Mouse (Mus musculus): Measurements from ENCODE around the gene Mtmr2. TPM values are rescaled to one million over a fixed set of nuclear protein-coding genes. Genes with fewer than 3 reads are reported as not detected.

Mtmr2 gene
- polyA plus RNA-seq, 1 experiment from 2014 or later = 60.6 TPM

GRCm38 (mm10) chr9:13847591-13847990, 99.4 kb downstream of the Mtmr2 start:
- 87% methylated on average over 3 of the region's 3 CpGs for WGBS
- DNase-seq (no peak), ATAC-seq (ENCODE audit: low FRiP score, low TSS enrichment) (no peak)
- H3K27me3 ChIP-seq (ENCODE audit: control insufficient read depth, insufficient read depth, low read length) = no peaks in the 10 kb centered on the region
- no peak overlapping the region for H3K4me2 ChIP-seq (ENCODE audit: low read length)
- no peak overlapping the region for H3K4me3 ChIP-seq (replicated peaks; ENCODE audit: low read depth, low read length)
- H3K9me3 ChIP-seq (ENCODE audit: control insufficient read depth, low read length) = no peaks in the 10 kb centered on the region
- no peaks in the 10 kb centered on the region for H3K4me1 ChIP-seq (ENCODE audit: control insufficient read depth, insufficient read depth, low read length)
- no peak overlapping the region for H3K9ac ChIP-seq (replicated peaks; ENCODE audit: low read length)
- peaks cover 29% of the 10 kb centered on the region for H3K36me3 ChIP-seq (ENCODE audit: control insufficient read depth, insufficient read depth, low read length)
- H3K27ac ChIP-seq (replicated peaks; ENCODE audit: low read depth, low read length) = no peak overlapping the region

- Histone ChIP-seq H3K36me3 (ENCODE audit: control insufficient read depth, insufficient read depth, low read length) (peaks cover 19% of the 10 kb centered on the region), H3K4me1 (ENCODE audit: control insufficient read depth, insufficient read depth, low read length) (no peaks in the 10 kb centered on the region), H3K27ac (replicated peaks; ENCODE audit: low read depth, low read length) (no peak overlapping the region), H3K9ac (replicated peaks; ENCODE audit: low read length) (no peak overlapping the region), H3K4me3 (replicated peaks; ENCODE audit: low read depth, low read length) (no peak overlapping the region), H3K27me3 (ENCODE audit: control insufficient read depth, insufficient read depth, low read length) (no peaks in the 10 kb centered on the region), H3K4me2 (ENCODE audit: low read length) (no peak overlapping the region), H3K9me3 (ENCODE audit: control insufficient read depth, low read length) (no peaks in the 10 kb centered on the region)
- 83% methylated on average over 10 of the region's 10 CpGs for WGBS
- DNase-seq (peak; percentile 82), ATAC-seq (ENCODE audit: low FRiP score, low TSS enrichment) (peak; percentile 67; the same call in 1 of the 2 replicates)
Measured at GRCm38 (mm10) chr9:13848481-13849480, 100.6 kb downstream of the Mtmr2 start.

DNA sequence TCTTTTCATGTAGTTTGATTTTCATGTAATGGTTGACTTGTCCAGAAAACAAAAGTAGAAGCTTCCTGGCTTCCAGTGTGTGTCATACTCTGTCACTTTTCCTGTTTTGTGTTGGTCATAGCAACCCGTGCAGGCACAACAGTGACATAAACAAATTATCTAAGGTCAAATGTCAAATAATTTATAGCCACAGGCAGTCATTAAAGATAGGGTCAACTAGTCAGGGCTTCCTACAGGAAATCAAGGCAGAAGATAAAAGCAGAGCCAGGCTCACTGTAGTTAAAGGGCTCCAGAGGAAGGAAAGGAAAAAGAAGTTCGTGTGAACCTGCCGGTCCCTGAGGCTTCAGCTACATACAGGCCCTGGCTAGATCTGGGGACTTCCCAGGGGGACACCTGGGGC, 105.7 kb downstream of the Mtmr2 start:
- ATAC-seq (ENCODE audit: low FRiP score, low TSS enrichment) = no peak
- WGBS = 82% methylated on average over 3 of the region's 3 CpGs
- no peaks in the 10 kb centered on the region for H3K4me1 ChIP-seq (ENCODE audit: control insufficient read depth, insufficient read depth, low read length)
- no peak for DNase-seq
- H3K4me3 ChIP-seq (replicated peaks; ENCODE audit: low read depth, low read length) = no peak overlapping the region
- no peak overlapping the region for H3K4me2 ChIP-seq (ENCODE audit: low read length)
- H3K9ac ChIP-seq (replicated peaks; ENCODE audit: low read length) = no peak overlapping the region
- no peaks in the 10 kb centered on the region for H3K27me3 ChIP-seq (ENCODE audit: control insufficient read depth, insufficient read depth, low read length)
- no peak overlapping the region for H3K27ac ChIP-seq (replicated peaks; ENCODE audit: low read depth, low read length)
- H3K36me3 ChIP-seq (ENCODE audit: control insufficient read depth, insufficient read depth, low read length) = no peaks in the 10 kb centered on the region
- no peaks in the 10 kb centered on the region for H3K9me3 ChIP-seq (ENCODE audit: control insufficient read depth, low read length)

Other genes starting within 250 kb of the Mtmr2 start
- gene Cep57, start 78.7 kb downstream of the Mtmr2 start, polyA plus RNA-seq (2014; fragmentation: Nextera tagmentation; extraction: Ambion mirVana) = 41.1 and 42.0 TPM in 2 replicates
- 24.2 and 24.7 TPM in 2 replicates for gene Fam76b, start 79.3 kb downstream of the Mtmr2 start, polyA plus RNA-seq (2014; fragmentation: Nextera tagmentation; extraction: Ambion mirVana)